Mouse (Mus musculus) intestine, embryonic 14.5 days (tissue): ENCODE data around the gene Sfn. TPM values are rescaled to one million over a fixed set of nuclear protein-coding genes. Genes with fewer than 3 reads are reported as not detected.
A peak's percentile ranks its signal among the peaks of the same experiment; 100 is the strongest.
"Not testable (repeated sequence)": the region's sequence is repeated elsewhere in the genome, so short reads cannot be mapped to it uniquely, and the experiment has no call there.

Experiments used
- ATAC-seq: fragments of 200-750 bp; cut with Nextera tagmentation; replicated peaks from 2 replicates; pipeline ENCODE4 v1.8.0; 2017; ENCODE audit warnings: low read depth, moderate number of reproducible peaks, moderate TSS enrichment, moderate library complexity; ENCODE audit not compliant: low FRiP score, low TSS enrichment
- DNase-seq: peaks from one replicate; pipeline ENCODE4 v3.0.0-alpha.2; 2018; ENCODE audit warnings: low spot score
- H3K27ac ChIP-seq: fragments of 300-500 bp; sonication (generic); 2 replicates; pipeline ENCODE4 v1.5.1; 2014; ENCODE audit warnings: low read depth, mild to moderate bottlenecking, control low read depth
- H3K27me3 ChIP-seq: fragments of 300-500 bp; sonication (generic); replicated peaks from 2 replicates; pipeline ENCODE4 v1.6.1; 2014; ENCODE audit warnings: low read length, control low read depth; ENCODE audit not compliant: control insufficient read depth, insufficient read depth
- H3K36me3 ChIP-seq: fragments of 300-500 bp; sonication (generic); 2 replicates; pipeline ENCODE4 v1.6.1; 2014; ENCODE audit warnings: low read length, control low read depth; ENCODE audit not compliant: control insufficient read depth, insufficient read depth
- H3K4me1 ChIP-seq: fragments of 300-500 bp; sonication (generic); replicated peaks from 2 replicates; pipeline ENCODE4 v1.6.1; 2014; ENCODE audit warnings: low read length, control low read depth, mixed read lengths; ENCODE audit not compliant: control insufficient read depth, insufficient read depth
- H3K4me2 ChIP-seq: fragments of 300-500 bp; sonication (generic); 2 replicates; pipeline ENCODE4 v1.6.1; 2014; ENCODE audit warnings: low read length
- H3K4me3 ChIP-seq: fragments of 300-500 bp; sonication (generic); 2 replicates; pipeline ENCODE4 v1.5.1; 2014; ENCODE audit warnings: low read depth, low read length, control low read depth, mixed read lengths
- H3K9ac ChIP-seq: fragments of 300-500 bp; sonication (generic); 2 replicates; pipeline ENCODE4 v1.6.1; 2014; ENCODE audit warnings: mild to moderate bottlenecking, low read length
- H3K9me3 ChIP-seq: fragments of 300-500 bp; sonication (generic); 2 replicates; pipeline ENCODE4 v1.6.1; 2016; ENCODE audit warnings: low read length, control low read depth; ENCODE audit not compliant: control insufficient read depth
- WGBS: fragments of 180-500 bp; shearing (Covaris S2); extraction: QIAGEN DNeasy Blood & Tissue Kit; methylation state at CpG from one replicate; pipeline ENCODE4 v1.1.7; 2014; 5-methylcytosine and 5-hydroxymethylcytosine counted together
- polyA plus RNA-seq: library from polyadenylated mRNA; unstranded; fragments of >200 nt; fragmentation: Nextera tagmentation; extraction: Ambion mirVana; gene quantifications from 2 replicates; pipeline ENCODE4 v1.2.1, GENCODE M21; 2014

Sfn gene
- 39.2 and 42.7 TPM in 2 replicates for polyA plus RNA-seq

- H3K27me3 ChIP-seq, result peaks cover 33% of the 10 kb centered on the region
- H3K4me2 ChIP-seq, result peak within 1 kb of the TSS; percentile 40
- H3K9me3 ChIP-seq, result no peaks in the 10 kb centered on the region
- H3K27ac ChIP-seq, result no peak within 1 kb of the TSS
- ATAC-seq (peak; percentile 76), DNase-seq (peak; percentile 89)
- no peak within 1 kb of the TSS for H3K9ac ChIP-seq
- H3K36me3 ChIP-seq, result peaks cover 11% of the 10 kb centered on the region
- 3% methylated on average over 16 of the region's 16 CpGs for WGBS
- H3K4me3 ChIP-seq, result peak within 1 kb of the TSS; percentile 24
- peaks cover 8% of the 10 kb centered on the region; the same call in 1 of the 2 replicates for H3K4me1 ChIP-seq
Measured at GRCm38 (mm10) chr4:133601721-133602218, at the start of gene Sfn. Gene Sfn (minus strand): TSS chr4:133602168.

GRCm38 (mm10) chr4:133651445-133651844 is 49.5 kb upstream of the Sfn start:
- 55% methylated on average over 10 of the region's 10 CpGs for WGBS
- ATAC-seq, result no peak

GRCm38 (mm10) chr4:133649989-133650699 is 48.2 kb upstream of the Sfn start, which contains the start of gene Zdhhc18:
Gene Zdhhc18 (minus strand): TSS chr4:133650154.
- DNase-seq, result peak; percentile 84
- no peaks in the 10 kb centered on the region for H3K4me1 ChIP-seq
- H3K9me3 ChIP-seq, result 0 out of 2 replicates have a peak, but pooled peaks cover 2% of the 10 kb centered on the region
- no peaks in the 10 kb centered on the region for H3K27me3 ChIP-seq
- peak within 1 kb of the TSS; percentile 29 for H3K4me2 ChIP-seq
- peak within 1 kb of the TSS; percentile 25; the same call in 1 of the 2 replicates for H3K9ac ChIP-seq
- no peak for ATAC-seq
- H3K4me3 ChIP-seq, result peak within 1 kb of the TSS; percentile 18; the same call in 1 of the 2 replicates
- no peaks in the 10 kb centered on the region for H3K36me3 ChIP-seq
- H3K27ac ChIP-seq, result no peak within 1 kb of the TSS
- 47% methylated on average over 7 of the region's 7 CpGs for WGBS

More at GRCm38 (mm10) chr4:133651445-133651844, 49.5 kb upstream of the Sfn start:
- Histone ChIP-seq H3K9me3 (no peaks in the 10 kb centered on the region), H3K9ac (no peak overlapping the region), H3K4me3 (no peak overlapping the region), H3K27me3 (no peaks in the 10 kb centered on the region), H3K4me2 (no peak overlapping the region), H3K36me3 (no peaks in the 10 kb centered on the region), H3K4me1 (no peaks in the 10 kb centered on the region), H3K27ac (no peak overlapping the region)
- DNase-seq, result no peak

- not testable (repeated sequence) for H3K4me1 ChIP-seq, H3K27me3 ChIP-seq, H3K27ac ChIP-seq, DNase-seq, H3K36me3 ChIP-seq, H3K9ac ChIP-seq, H3K9me3 ChIP-seq, ATAC-seq
- WGBS, result 73% methylated on average over 5 of the region's 5 CpGs
- Histone ChIP-seq H3K4me2 (peak overlapping the region; percentile 29; the same call in 1 of the 2 replicates), H3K4me3 (peak overlapping the region; percentile 18; the same call in 1 of the 2 replicates)
Measured at GRCm38 (mm10) chr4:133649464-133649863, 47.5 kb upstream of the Sfn start.

- Histone ChIP-seq H3K4me1 (no peaks in the 10 kb centered on the region), H3K36me3 (no peaks in the 10 kb centered on the region), H3K9me3 (peaks cover 11% of the 10 kb centered on the region; the same call in 1 of the 2 replicates), H3K4me3 (no peak overlapping the region), H3K27ac (no peak overlapping the region), H3K4me2 (no peak overlapping the region; the same call in 1 of the 2 replicates), H3K27me3 (no peaks in the 10 kb centered on the region), H3K9ac (no peak overlapping the region)
- WGBS, result 39% methylated on average over 21 of the region's 21 CpGs
- ATAC-seq (no peak), DNase-seq (no peak)
Measured at GRCm38 (mm10) chr4:133645680-133646079, 43.7 kb upstream of the Sfn start.

GRCm38 (mm10) chr4:133645195-133645594 is 43.2 kb upstream of the Sfn start:
- ATAC-seq, result no peak
- Histone ChIP-seq H3K27ac (no peak overlapping the region), H3K4me1 (no peaks in the 10 kb centered on the region)

GRCm38 (mm10) chr4:133634043-133634410 is 32.1 kb upstream of the Sfn start:
- no peak overlapping the region for H3K4me3 ChIP-seq
- H3K27ac ChIP-seq, result no peak overlapping the region
- H3K27me3 ChIP-seq, result no peaks in the 10 kb centered on the region
- no peak overlapping the region for H3K4me2 ChIP-seq
- H3K36me3 ChIP-seq, result no peaks in the 10 kb centered on the region
- H3K9ac ChIP-seq, result no peak overlapping the region
- peaks cover 9% of the 10 kb centered on the region for H3K4me1 ChIP-seq
- DNase-seq, result no peak
- H3K9me3 ChIP-seq, result no peaks in the 10 kb centered on the region
- WGBS, result 80% methylated on average over 5 of the region's 5 CpGs
- ATAC-seq, result no peak

More at GRCm38 (mm10) chr4:133645195-133645594, 43.2 kb upstream of the Sfn start:
- H3K9ac ChIP-seq, result no peak overlapping the region
- peaks cover 11% of the 10 kb centered on the region; the same call in 1 of the 2 replicates for H3K9me3 ChIP-seq
- H3K36me3 ChIP-seq, result no peaks in the 10 kb centered on the region
- H3K4me2 ChIP-seq, result no peak overlapping the region; the same call in 1 of the 2 replicates
- DNase-seq, result no peak
- no peaks in the 10 kb centered on the region for H3K27me3 ChIP-seq
- 87% methylated on average over 3 of the region's 3 CpGs for WGBS
- H3K4me3 ChIP-seq, result no peak overlapping the region

GRCm38 (mm10) chr4:133633332-133634042 is 31.5 kb upstream of the Sfn start:
- DNase-seq, result peak; percentile 95
- Histone ChIP-seq H3K36me3 (no peaks in the 10 kb centered on the region), H3K4me2 (peak overlapping the region; percentile 88), H3K27ac (peak overlapping the region; percentile 54; the same call in 1 of the 2 replicates), H3K9me3 (no peaks in the 10 kb centered on the region), H3K4me1 (peaks cover 9% of the 10 kb centered on the region), H3K27me3 (no peaks in the 10 kb centered on the region), H3K4me3 (peak overlapping the region; percentile 74), H3K9ac (peak overlapping the region; percentile 88)
- peak; percentile 84 for ATAC-seq
- WGBS, result 9% methylated on average over 39 of the region's 47 CpGs
